Comparison of ENCODE assay signal across 19 mouse cellular contexts in genomic region chr1:172406077-172406706, GRCm38 (mm10). TPM values are rescaled to one million over a fixed set of nuclear protein-coding genes. Genes with fewer than 3 reads are reported as not detected.
DNase-seq lines count a peak whose midpoint lies in the region; ATAC-seq and TF ChIP-seq lines count a peak whose summit lies in the region.
"Had no signal": no experiment of that assay in that cellular context is flagged by ENCODE, and none has a peak within 500 bp of the region (broad histone marks: within the 10 kb centered on the region; RNA-seq: fewer than 3 reads in every experiment).

No protein-coding gene starts in this region.

- DNase-seq in hindbrain, embryonic 11.5 days (ENCODE audit: low spot score), result no peak
- DNase-seq in hindbrain, embryonic 10.5 days (ENCODE audit: low spot score), result no peak
- DNase-seq in forelimb bud, embryonic 11.5 days (ENCODE audit: low read depth, low spot score), result peak; percentile 38
- peak; percentile 33 for DNase-seq in neural tube, embryonic 10.5 days (ENCODE audit: extremely low spot score, low spot score)
- no peak for DNase-seq in cerebellum, adult 18-20 months
- DNase-seq: adrenal gland, postnatal 25 days; cerebellum, postnatal 10 days; gastrocnemius, adult 2 months; kidney, postnatal 4 days; liver, embryonic 13.5 days; right cerebral cortex, postnatal 4 days; thymus, adult 2 months had no signal

- H3K4me3 ChIP-seq in hindbrain, embryonic 11.5 days (ENCODE audit: low read depth, low read length), result no peak overlapping the region
- no peak overlapping the region for H3K4me3 ChIP-seq in hindbrain, embryonic 10.5 days
- no peak overlapping the region for H3K4me3 ChIP-seq in C2C12 (ENCODE audit: insufficient read depth, poor library complexity, severe bottlenecking)
- H3K4me3 ChIP-seq: embryonic facial prominence, embryonic 13.5 days; gastrocnemius, adult 2 months; liver, embryonic 13.5 days; megakaryocyte, embryonic 14.5 days had no signal

- H3K36me3 ChIP-seq in hindbrain, embryonic 11.5 days (ENCODE audit: control insufficient read depth, insufficient read depth, low read length), result no peaks in the 10 kb centered on the region
- H3K36me3 ChIP-seq in hindbrain, embryonic 10.5 days, result no peaks in the 10 kb centered on the region
- no peaks in the 10 kb centered on the region for H3K36me3 ChIP-seq in C2C12 (ENCODE audit: control insufficient read depth, insufficient read depth)
- H3K36me3 ChIP-seq: embryonic facial prominence, embryonic 13.5 days; liver, embryonic 13.5 days had no signal

- no peaks in the 10 kb centered on the region for H3K9me3 ChIP-seq in hindbrain, embryonic 11.5 days (ENCODE audit: control insufficient read depth, low read length)
- H3K9me3 ChIP-seq in hindbrain, embryonic 10.5 days, result no peaks in the 10 kb centered on the region
- H3K9me3 ChIP-seq: embryonic facial prominence, embryonic 13.5 days; liver, embryonic 13.5 days; megakaryocyte, embryonic 14.5 days had no signal

- no peak for TF ChIP-seq CTCF in C2C12 (IDR thresholded peaks at IDR 0.05; ENCODE audit: control insufficient read depth, insufficient read depth, insufficient read length)

- H3K79me3 ChIP-seq in C2C12 (ENCODE audit: low read depth), result no peaks in the 10 kb centered on the region

- WGBS in hindbrain, embryonic 11.5 days, result 40% methylated on average over 16 of the region's 16 CpGs
- 51% methylated on average over 16 of the region's 16 CpGs for WGBS in hindbrain, embryonic 10.5 days

- H3K4me1 ChIP-seq in hindbrain, embryonic 11.5 days (replicated peaks; ENCODE audit: control insufficient read depth, insufficient read depth, low read length), result no peaks in the 10 kb centered on the region; the same call in 1 of the 2 replicates
- H3K4me1 ChIP-seq in hindbrain, embryonic 10.5 days (replicated peaks), result peaks cover 7% of the 10 kb centered on the region; the same call in 1 of the 2 replicates
- H3K4me1 ChIP-seq: liver, embryonic 13.5 days had no signal

- H3K9ac ChIP-seq in hindbrain, embryonic 11.5 days (ENCODE audit: low read depth, low read length), result no peak overlapping the region
- H3K9ac ChIP-seq: embryonic facial prominence, embryonic 13.5 days; liver, embryonic 13.5 days had no signal

- H3K79me2 ChIP-seq in C2C12 (ENCODE audit: control insufficient read depth, insufficient read depth), result no peaks in the 10 kb centered on the region

- ATAC-seq in hindbrain, embryonic 11.5 days (ENCODE audit: low FRiP score), result peak; percentile 41; the same call in 1 of the 2 replicates
- ATAC-seq in inflammation-experienced regulatory T-cells, adult 6 months, result no peak
- no peak for ATAC-seq in CD4-positive, CD25-positive, alpha-beta regulatory T cell, adult 4 months
- ATAC-seq: intestine, embryonic 16.5 days; lung, postnatal 0 days had no signal

- no peak overlapping the region for H3K4me2 ChIP-seq in hindbrain, embryonic 11.5 days (replicated peaks; ENCODE audit: low read depth, low read length)
- H3K4me2 ChIP-seq: embryonic facial prominence, embryonic 13.5 days; liver, embryonic 13.5 days had no signal

- peak overlapping the region; percentile 6 for H3ac ChIP-seq in C2C12 (ENCODE audit: control insufficient read depth, insufficient read length, low read depth)

- no peak overlapping the region for H3K27ac ChIP-seq in hindbrain, embryonic 11.5 days (ENCODE audit: low read depth, low read length)
- H3K27ac ChIP-seq in hindbrain, embryonic 10.5 days, result no peak overlapping the region
- H3K27ac ChIP-seq: embryonic facial prominence, embryonic 13.5 days; gastrocnemius, adult 2 months; liver, embryonic 13.5 days had no signal

- H3K27me3 ChIP-seq in hindbrain, embryonic 11.5 days (ENCODE audit: control insufficient read depth, insufficient read depth, low read length), result no peaks in the 10 kb centered on the region
- H3K27me3 ChIP-seq in hindbrain, embryonic 10.5 days (ENCODE audit: insufficient read depth, poor library complexity, severe bottlenecking), result no peaks in the 10 kb centered on the region
- no peaks in the 10 kb centered on the region for H3K27me3 ChIP-seq in C2C12 (ENCODE audit: control insufficient read depth, insufficient read depth, insufficient read length)
- H3K27me3 ChIP-seq: liver, embryonic 13.5 days had no signal

TF ChIP-seq in C2C12, 6 proteins besides CTCF, POLR2A, EP300 and RAD21:
- no peak for TF ChIP-seq MYOG (IDR thresholded peaks at IDR 0.05; ENCODE audit: control insufficient read depth, extremely low read depth, insufficient read length)
- no peak for TF ChIP-seq CEBPB (IDR thresholded peaks at IDR 0.05; ENCODE audit: low read depth)
- no peak for TF ChIP-seq MYOD1 (IDR thresholded peaks at IDR 0.05; ENCODE audit: control insufficient read depth, insufficient read length, low read depth)
- TF ChIP-seq MAX (IDR thresholded peaks at IDR 0.05), result no peak
- no peak for TF ChIP-seq USF1 (IDR thresholded peaks at IDR 0.05; ENCODE audit: low read depth)
- no peak for TF ChIP-seq FOSL1 (IDR thresholded peaks at IDR 0.05; ENCODE audit: insufficient read depth, low read length, poor library complexity, severe bottlenecking)

RNA-seq across cellular contexts. Expression of gene Pigm, which starts 29.8 kb away (rescaled TPM):
- polyA plus RNA-seq in hindbrain, embryonic 11.5 days (2014; fragmentation: Nextera tagmentation; extraction: Ambion mirVana), result 11.0 and 11.8 TPM in 2 replicates
- 8.7 and 10.5 TPM in 2 replicates for polyA plus RNA-seq in hindbrain, embryonic 10.5 days (2016; fragmentation: Nextera tagmentation; extraction: Ambion mirVana)
- polyA plus RNA-seq in C2C12 (2012; fragmentation: generic; extraction: Trizol), result 3.8 TPM
- 1 to 10 TPM; 4.9 to 6.3 (median 5.7) TPM for polyA plus RNA-seq in inflammation-experienced regulatory T-cells, adult 6 months (2017; shearing (Covaris generic))
- polyA plus RNA-seq in CD4-positive, CD25-positive, alpha-beta regulatory T cell, adult 4 months (2017; shearing (Covaris generic)), result 1 to 10 TPM; 3.6 to 6.0 TPM

Comparison
In these comparisons a context has a peak if more than half of its experiments do, and no peak if none do; other contexts are left out.
1. DNase-seq: peak in forelimb bud, embryonic 11.5 days (single experiment) and neural tube, embryonic 10.5 days (single experiment); none in hindbrain, embryonic 11.5 days (single experiment), hindbrain, embryonic 10.5 days (single experiment) and cerebellum, adult 18-20 months (0 of 2).